In the genomic region with DNA sequence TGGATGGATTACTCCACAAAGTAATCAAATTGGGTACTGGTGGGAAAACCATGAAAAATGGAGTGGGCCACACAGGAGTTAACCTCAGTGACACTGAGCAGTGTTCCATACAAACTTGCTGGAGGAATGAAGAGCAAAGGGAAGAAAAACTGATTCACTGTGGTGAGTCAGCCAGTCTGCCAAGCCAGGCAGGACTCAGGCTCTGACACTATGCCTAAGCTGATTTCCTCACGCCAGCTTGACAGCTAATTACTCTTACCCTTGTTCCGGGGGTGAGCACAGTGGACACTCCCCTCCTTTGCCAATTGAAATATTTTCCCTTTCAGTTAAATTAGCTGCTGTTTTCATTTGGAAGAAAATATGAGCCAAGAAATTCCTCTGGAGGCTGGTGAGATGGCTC, we compare ENCODE assay signal across 31 mouse cellular contexts. TPM values are rescaled to one million over a fixed set of nuclear protein-coding genes. Genes with fewer than 3 reads are reported as not detected.
DNase-seq lines count a peak whose midpoint lies in the region; TF ChIP-seq lines count a peak whose summit lies in the region.
"Had no signal": no experiment of that assay in that cellular context is flagged by ENCODE, and none has a peak within 500 bp of the region (broad histone marks: within the 10 kb centered on the region; RNA-seq: fewer than 3 reads in every experiment).

No protein-coding gene starts in this region.

- WGBS in lung, adult 2 months: 54% methylated on average over 2 of the region's 2 CpGs

- peak; percentile 32 for DNase-seq in lung, postnatal 10 days
- no peak for DNase-seq in lung, adult 2 months
- DNase-seq in 416B (ENCODE audit: low read depth) (peak; percentile 63), adipocyte (ENCODE audit: low spot score) (peak; percentile 82)
- DNase-seq in fibroblast of lung, adult 2 months (ENCODE audit: low read depth): peak; percentile 47
- no peak for DNase-seq in cerebellum, postnatal 4 days (ENCODE audit: low spot score in 2 of 2)
- DNase-seq in neural tube, embryonic 10.5 days (ENCODE audit: extremely low spot score, low spot score): no peak
- DNase-seq: cerebellum, adult 9-10 months; gastrocnemius, postnatal 10 days; heart, adult 18-20 months; heart, postnatal 14 days; kidney, adult 9 months; kidney, postnatal 25 days; layer of hippocampus, postnatal 36 days; thymus, postnatal 25 days had no signal

- peaks cover 8% of the 10 kb centered on the region for H3K4me1 ChIP-seq in lung, adult 2 months (ENCODE audit: control insufficient read depth, insufficient read depth, low read length)

- no peak overlapping the region for H3K4me3 ChIP-seq in lung, adult 2 months (replicated peaks; ENCODE audit: extremely low read depth, low read depth, low read length)
- H3K4me3 ChIP-seq: embryonic facial prominence, embryonic 15.5 days; forebrain, embryonic 15.5 days; heart, embryonic 12.5 days; megakaryocyte, embryonic 14.5 days; midbrain, embryonic 13.5 days had no signal

- no peak for TF ChIP-seq POLR2A in lung, adult 2 months (IDR thresholded peaks at IDR 0.05; ENCODE audit: borderline replicate concordance, extremely low read depth, low read depth, low read length)

- no peak for TF ChIP-seq CTCF in lung, adult 2 months (IDR thresholded peaks at IDR 0.05; ENCODE audit: insufficient read depth, low read length)

RNA-seq across cellular contexts. Expression of gene Ascc2, which starts 4.1 kb away (rescaled TPM):
- polyA plus RNA-seq in lung, adult 2 months (2012; rRNA removed): 23.5 and 34.0 TPM in 2 replicates

RNA-seq across cellular contexts. Expression of gene Gm11032, which starts 13.6 kb away (rescaled TPM):
- not detected in 2 replicates for polyA plus RNA-seq in lung, adult 2 months (2012; rRNA removed)
- polyA plus RNA-seq: brain, embryonic 14.5 days; CD4-positive, CD25-positive, alpha-beta regulatory T cell, adult 4 months; embryonic facial prominence, embryonic 15.5 days; forebrain, embryonic 15.5 days; heart, embryonic 12.5 days; hindbrain, embryonic 11.5 days; hindbrain, postnatal 0 days; intestine, embryonic 16.5 days; limb, embryonic 11.5 days; liver, adult 2 months; liver, embryonic 16.5 days; midbrain, embryonic 13.5 days; neural tube, embryonic 11.5 days; spleen, adult 2 months; stomach, embryonic 14.5 days had no signal

RNA-seq across cellular contexts. Expression of gene Mtmr3, which starts 38.8 kb away (rescaled TPM):
- 33.9 and 44.1 TPM in 2 replicates for polyA plus RNA-seq in lung, adult 2 months (2012; rRNA removed)

Comparison
In these comparisons a context has a peak if more than half of its experiments do, and no peak if none do; other contexts are left out.
1. DNase-seq: peak in lung, postnatal 10 days (single experiment), 416B (single experiment), adipocyte (single experiment) and fibroblast of lung, adult 2 months (single experiment); none in lung, adult 2 months (single experiment), cerebellum, postnatal 4 days (0 of 2) and neural tube, embryonic 10.5 days (single experiment).